Mouse (Mus musculus) brain, embryonic 14.5 days (tissue): Measurements from ENCODE around the gene Cfap58.

ENCODE experiments used
- CTCF ChIP-seq: fragments of 200-500 bp; IDR thresholded peaks from 2 replicates; pipeline ENCODE4 v1.5.1; 2012; ENCODE audit warnings: inconsistent platforms, mild to moderate bottlenecking, moderate library complexity, borderline replicate concordance; ENCODE audit not compliant: insufficient read depth, insufficient read length; ENCODE audit errors: extremely low read depth
- POLR2A ChIP-seq: fragments of 200-500 bp; IDR thresholded peaks from 2 replicates; pipeline ENCODE4 v1.6.1; 2012; ENCODE audit warnings: mild to moderate bottlenecking, inconsistent platforms, borderline replicate concordance; ENCODE audit not compliant: poor library complexity, insufficient read depth, insufficient read length, severe bottlenecking; ENCODE audit errors: extremely low read depth

DNA sequence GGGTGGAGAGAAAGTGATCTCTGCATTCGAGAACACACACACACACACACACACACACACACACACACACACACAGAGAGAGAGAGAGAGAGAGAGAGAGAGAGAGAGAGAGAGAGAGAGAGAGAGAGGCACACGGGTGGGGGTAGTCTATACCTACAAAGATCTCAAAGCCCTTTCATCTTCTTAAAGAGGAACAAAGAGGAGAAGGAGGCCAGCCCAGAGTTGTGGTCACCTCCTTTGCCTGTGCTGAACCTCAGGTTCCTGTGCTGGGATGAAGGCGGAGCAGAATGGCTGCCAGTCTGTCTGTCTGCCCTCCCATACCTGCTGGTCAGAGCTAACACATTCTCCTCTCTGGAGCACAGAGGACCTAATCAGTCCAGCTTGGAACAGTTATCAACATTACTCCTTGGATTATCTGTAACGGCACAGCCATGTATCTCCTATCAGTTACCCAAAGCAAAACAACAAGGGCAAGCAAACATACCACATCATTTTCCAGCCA lies 27.3 kb upstream of the Cfap58 start:
- TF ChIP-seq CTCF, result no peak
- no peak for TF ChIP-seq POLR2A
